Mouse (Mus musculus) CH12.LX (cell line): ENCODE results near the gene Hecw2. TPM values are rescaled to one million over a fixed set of nuclear protein-coding genes. Genes with fewer than 3 reads are reported as not detected.
A peak's percentile ranks its signal among the peaks of the same experiment; 100 is the strongest.

Source experiments
- DNase-seq: peaks from one replicate; pipeline ENCODE4 v3.0.0-alpha.2; 2013; ENCODE audit errors: extremely low read depth
- H3K27ac ChIP-seq: 2 replicates; pipeline ENCODE4 v1.5.1; 2012; ENCODE audit warnings: low read depth, mild to moderate bottlenecking, control low read depth, moderate library complexity; ENCODE audit not compliant: insufficient read depth
- H3K27me3 ChIP-seq: replicated peaks from 2 replicates; pipeline ENCODE3; 2012; ENCODE audit warnings: inconsistent platforms
- H3K36me3 ChIP-seq, 2 experiments: replicated peaks in 1 of 2; 2 replicates each; pipeline versions ENCODE3 to v1.6.1; 2012; ENCODE audit warnings: inconsistent platforms in 1 of 2, low read length in 1 of 2, mild to moderate bottlenecking in 1 of 2, mixed read lengths in 1 of 2, moderate library complexity in 1 of 2; ENCODE audit not compliant: control insufficient read depth in 1 of 2, insufficient read depth in 1 of 2
- H3K4me1 ChIP-seq, 2 experiments: 2 replicates each; pipeline ENCODE4 v1.6.1; 2012; ENCODE audit warnings: inconsistent platforms in 1 of 2, moderate library complexity in 1 of 2; ENCODE audit not compliant: insufficient read depth in 2 of 2, control insufficient read depth in 1 of 2
- H3K4me2 ChIP-seq: 2 replicates; pipeline ENCODE4 v1.6.1; 2012; ENCODE audit warnings: low read depth, mild to moderate bottlenecking, control low read depth; ENCODE audit not compliant: poor library complexity, insufficient read depth, severe bottlenecking
- H3K4me3 ChIP-seq, 3 experiments: fragments of 150-350 bp in 1 of 3; sonication (generic) in 1 of 3; replicated peaks in 1 of 3; 2 replicates each; pipeline versions ENCODE3 to v1.5.1; 2011 to 2012; ENCODE audit warnings: low read depth in 2 of 3, low read length in 2 of 3, mild to moderate bottlenecking in 2 of 3, moderate library complexity in 2 of 3, control low read depth in 1 of 3, improper control_type of control experiment in 1 of 3, inconsistent platforms in 1 of 3, mixed read lengths in 1 of 3; ENCODE audit not compliant: poor library complexity in 1 of 3
- H3K79me2 ChIP-seq: replicated peaks from 2 replicates; pipeline ENCODE4 v1.6.1; 2012; ENCODE audit warnings: mild to moderate bottlenecking, moderate library complexity; ENCODE audit not compliant: control insufficient read depth, poor library complexity, insufficient read depth, severe bottlenecking; ENCODE audit errors: extremely low read depth
- H3K9ac ChIP-seq: 2 replicates; pipeline ENCODE4 v1.6.1; 2012; ENCODE audit warnings: low read depth, mild to moderate bottlenecking, control low read depth, moderate library complexity; ENCODE audit not compliant: insufficient read depth
- H3K9me3 ChIP-seq: replicated peaks from 2 replicates; pipeline ENCODE3; 2012; ENCODE audit warnings: low read length, inconsistent platforms, mixed read lengths
- BHLHE40 ChIP-seq: IDR thresholded peaks from 2 replicates; pipeline ENCODE4 v1.6.1; 2011; ENCODE audit warnings: mild to moderate bottlenecking, low read depth, low read length, improper control_type of control experiment
- CTCF ChIP-seq, 2 experiments: IDR thresholded peaks in 1 of 2; conservative IDR thresholded peaks in 1 of 2; 2 replicates each; pipeline ENCODE4 v1.5.1; 2011 to 2012; ENCODE audit warnings: low read depth in 2 of 2, low read length in 2 of 2, improper control_type of control experiment in 1 of 2, inconsistent platforms in 1 of 2, mild to moderate bottlenecking in 1 of 2, moderate library complexity in 1 of 2
- EP300 ChIP-seq: IDR thresholded peaks from 2 replicates; pipeline ENCODE4 v1.6.1; 2011; ENCODE audit warnings: low read length, improper control_type of control experiment
- ETS1 ChIP-seq: conservative IDR thresholded peaks from 2 replicates; pipeline ENCODE4 v1.6.1; 2012; ENCODE audit warnings: low read depth, mild to moderate bottlenecking, inconsistent platforms, low read length, improper control_type of control experiment, moderate library complexity
- JUN ChIP-seq: IDR thresholded peaks from 2 replicates; pipeline ENCODE4 v1.6.1; 2011; ENCODE audit warnings: low read depth, mild to moderate bottlenecking, low read length, improper control_type of control experiment, moderate library complexity; ENCODE audit not compliant: insufficient read depth
- JUND ChIP-seq: conservative IDR thresholded peaks from 2 replicates; pipeline ENCODE4 v1.6.1; 2011; ENCODE audit warnings: low read depth, low read length, improper control_type of control experiment
- MAX ChIP-seq: IDR thresholded peaks from 2 replicates; pipeline ENCODE4 v1.6.1; 2011; ENCODE audit warnings: low read length, improper control_type of control experiment
- MEF2A ChIP-seq: IDR thresholded peaks from 2 replicates; pipeline ENCODE4 v1.6.1; 2014; ENCODE audit warnings: low read depth, mild to moderate bottlenecking, inconsistent platforms, low read length, improper control_type of control experiment, borderline replicate concordance
- NRF1 ChIP-seq: IDR thresholded peaks from 2 replicates; pipeline ENCODE4 v1.6.1; 2014; ENCODE audit warnings: low read depth, mild to moderate bottlenecking, inconsistent platforms, low read length, improper control_type of control experiment, moderate library complexity
- POLR2A ChIP-seq: IDR thresholded peaks from 2 replicates; pipeline ENCODE4 v1.6.1; 2011; ENCODE audit warnings: low read depth, mild to moderate bottlenecking, improper control_type of control experiment, low read length
- POLR2AphosphoS2 ChIP-seq: IDR thresholded peaks from 2 replicates; pipeline ENCODE4 v1.6.1; 2011; ENCODE audit warnings: low read depth, low read length, improper control_type of control experiment
- RCOR1 ChIP-seq: conservative IDR thresholded peaks from 2 replicates; pipeline ENCODE4 v1.6.1; 2012; ENCODE audit warnings: low read depth, mild to moderate bottlenecking, inconsistent platforms, low read length, improper control_type of control experiment
- ZNF384 ChIP-seq: IDR thresholded peaks from 2 replicates; pipeline ENCODE4 v1.6.1; 2012; ENCODE audit warnings: low read depth, low read length, improper control_type of control experiment, inconsistent platforms
- dilution Hi-C: fragments of 300-500 bp; cut with MboI; formaldehyde crosslinking; loops from 2 replicates; pipeline ENCODE4 v1.14.3; 2020; ENCODE audit warnings: low sequenced_read_pairs; ENCODE audit not compliant: extremely low pct_unique_long_range_greater_than_20kb, extremely low pct_ligation_motif_present
- in situ Hi-C: fragments of 300-500 bp; cut with MboI; formaldehyde crosslinking; loops from 3 replicates; pipeline ENCODE4 v1.14.3; 2019; ENCODE audit warnings: low sequenced_read_pairs, low pct_ligation_motif_present, low pct_unique_long_range_greater_than_20kb, mixed read lengths
- polyA plus RNA-seq: library from polyadenylated mRNA; unstranded; fragments of >175 nt; gene quantifications from 2 replicates; pipeline ENCODE4 v1.2.1, GENCODE M21; 2012; ENCODE audit warnings: low read depth; ENCODE audit not compliant: insufficient read length
- total RNA-seq, 2 experiments: library from RNA; depleted of rRNA; stranded (reverse); fragments of 300-350 nt in 1 of 2; fragments of >200 nt in 1 of 2; gene quantifications; 2 replicates each; pipeline ENCODE4 v1.2.3; 2012 to 2014

Gene Hecw2
- total and polyA plus RNA-seq, 3 experiments, result 0.05 to 0.59 (median 0.14) TPM

- TF ChIP-seq ETS1, result peak; percentile 85
- no peak for TF ChIP-seq POLR2A
- TF ChIP-seq RCOR1, result peak; percentile 56; the same call in 1 of the 2 replicates
- peak; percentile 90 for TF ChIP-seq MEF2A
- TF ChIP-seq EP300, result peak; percentile 96
- TF ChIP-seq BHLHE40, result peak; percentile 78
These were observed 421.0 kb downstream of the Hecw2 start (continued) for GRCm38 (mm10) chr1:53773994-53774393.

DNA sequence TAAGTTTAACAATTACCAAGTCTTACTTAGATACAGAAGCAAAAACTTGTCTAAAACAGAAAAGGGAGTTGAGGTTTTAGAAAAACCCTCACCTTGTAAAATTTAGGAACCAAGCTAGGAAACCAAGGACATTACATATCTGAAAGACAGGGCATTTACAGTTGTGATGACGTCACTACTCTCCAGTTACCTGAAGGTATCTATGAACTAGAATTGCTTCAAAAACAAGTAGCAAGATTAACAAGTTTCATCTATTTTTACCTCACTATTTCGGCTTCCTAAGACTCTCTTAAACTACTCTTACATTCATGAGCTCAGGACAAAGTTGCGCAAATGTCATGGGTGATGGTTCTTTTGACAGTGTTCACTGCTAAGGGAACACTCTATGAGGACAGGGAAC, 422.0 kb downstream of the Hecw2 start:
- Histone ChIP-seq H3K27ac (no peak overlapping the region; the same call in 1 of the 2 replicates), H3K4me1 (peaks cover 2 to 61% of the 10 kb centered on the region in 2 experiments; a peak in 3 of 4 replicates), H3K79me2 (peaks cover 47% of the 10 kb centered on the region), H3K4me3 (no peak overlapping the region), H3K9me3 (no peaks in the 10 kb centered on the region), H3K36me3 (peaks cover 17 to 36% of the 10 kb centered on the region in 2 experiments), H3K27me3 (no peaks in the 10 kb centered on the region), H3K4me2 (peak overlapping the region; percentile 95; the same call in 1 of the 2 replicates), H3K9ac (peak overlapping the region; percentile 40; the same call in 1 of the 2 replicates)
- in situ Hi-C loops, result no loop called here
- dilution Hi-C loops, result no loop called here
- no peak for DNase-seq
- TF ChIP-seq JUN, result peak; percentile 33; the same call in 1 of the 2 replicates
- TF ChIP-seq JUND, result peak; percentile 79; the same call in 1 of the 2 replicates
- TF ChIP-seq CTCF (conservative IDR thresholded peaks at IDR 0.05 in 1 of 2, IDR thresholded peaks at IDR 0.05 in 1 of 2; ENCODE audit: low read depth in 2 of 2, low read length in 2 of 2), result no peak

- Histone ChIP-seq H3K9me3 (no peaks in the 10 kb centered on the region), H3K4me3 (no peak overlapping the region), H3K4me2 (no peak overlapping the region), H3K79me2 (peaks cover 34% of the 10 kb centered on the region), H3K27ac (no peak overlapping the region), H3K9ac (no peak overlapping the region), H3K4me1 (peaks cover 2 to 46% of the 10 kb centered on the region in 2 experiments; a peak in 2 of 4 replicates), H3K27me3 (no peaks in the 10 kb centered on the region), H3K36me3 (peaks cover 17 to 39% of the 10 kb centered on the region in 2 experiments)
- TF ChIP-seq MAX, result no peak
- no peak for TF ChIP-seq NRF1
- no peak for TF ChIP-seq ZNF384
- no peak for TF ChIP-seq EP300
- TF ChIP-seq JUND, result no peak
- TF ChIP-seq POLR2AphosphoS2, result no peak
- TF ChIP-seq BHLHE40, result no peak
- DNase-seq, result no peak
- dilution Hi-C loops, result no loop called here
- in situ Hi-C loops, result no loop called here
These were observed 423.5 kb downstream of the Hecw2 start for GRCm38 (mm10) chr1:53771476-53771875.
